Mouse (Mus musculus): Measurements from ENCODE around the gene Gm28269.

The Gm28269 gene

DNA sequence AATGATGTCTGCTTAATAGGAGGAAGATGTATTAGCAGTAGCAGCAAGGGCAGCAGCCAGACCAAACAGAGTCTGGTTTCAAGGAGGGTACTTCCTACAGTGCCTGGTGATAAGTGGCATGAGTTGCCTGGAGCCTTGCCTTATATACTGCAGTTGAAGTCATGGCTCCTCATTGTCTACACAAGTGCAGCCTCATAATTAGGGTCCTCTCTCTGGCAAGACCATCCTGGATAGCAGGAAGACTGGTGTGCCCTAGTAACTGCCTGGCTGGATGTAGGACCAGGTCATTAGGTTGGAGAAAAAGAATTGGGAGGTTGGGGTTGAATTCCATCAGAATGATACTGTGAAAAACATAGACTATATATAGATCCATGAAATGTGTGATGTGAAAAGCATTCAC is at the start of gene Gm28269:
Gene Gm28269, minus strand, starts transcription at position 101 of the 400 bp plus-strand sequence.
- no peak for DNase-seq

- no peak for DNase-seq
Observed at GRCm38 (mm10) chrX:21716885-21717284, 28.0 kb downstream of the Gm28269 start.

DNA sequence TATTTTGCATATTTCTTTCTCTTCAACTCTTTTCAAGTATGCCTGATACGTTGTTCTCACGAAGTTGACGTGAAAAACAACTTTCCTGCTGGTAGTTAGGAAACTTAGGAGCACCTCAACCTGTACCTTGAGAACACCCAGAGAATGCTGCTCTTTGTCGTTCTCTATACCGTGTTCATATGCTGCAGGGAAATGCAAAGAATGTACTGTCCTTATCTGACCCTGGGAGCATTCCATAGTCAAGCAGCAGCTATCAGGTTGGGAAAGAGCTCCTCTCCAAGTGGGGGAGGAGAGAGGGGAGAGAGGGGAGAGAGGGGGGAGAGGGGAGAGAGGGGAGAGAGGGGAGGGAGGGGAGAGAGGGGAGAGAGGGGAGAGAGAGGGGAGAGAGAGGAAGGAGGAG is 29.6 kb downstream of the Gm28269 start:
- DNase-seq = peak; percentile 3 to 22

GRCm38 (mm10) chrX:21714829-21715228 is 30.1 kb downstream of the Gm28269 start, which contains the start of gene Slc6a14:
Gene Slc6a14 (plus strand): TSS chrX:21714896.
- DNase-seq = peak; percentile 66 to 72

GRCm38 (mm10) chrX:21704470-21704869 is 40.4 kb downstream of the Gm28269 start:
- no peak for DNase-seq

GRCm38 (mm10) chrX:21701646-21702045 is 43.3 kb downstream of the Gm28269 start:
- no peak for DNase-seq

DNA sequence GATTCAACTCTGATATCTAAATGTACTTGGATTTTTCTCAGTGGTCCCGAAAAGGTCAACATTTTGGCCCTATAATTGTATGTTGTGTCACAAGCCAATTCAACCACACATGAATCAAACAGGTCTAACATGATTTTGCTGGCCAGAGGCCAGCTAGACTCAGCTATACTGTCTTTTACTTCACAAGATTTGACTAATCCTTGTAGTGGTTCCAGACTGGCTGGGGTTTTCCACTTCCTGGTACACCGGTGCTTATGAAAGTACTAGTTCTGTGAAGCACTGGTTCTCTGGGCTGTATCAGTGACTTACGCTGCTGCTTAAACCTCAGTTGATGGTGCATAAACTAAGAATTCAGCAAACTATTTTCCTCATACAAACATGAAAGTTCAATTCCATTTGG is 49.2 kb downstream of the Gm28269 start:
- DNase-seq = peak; percentile 6 to 22

DNA sequence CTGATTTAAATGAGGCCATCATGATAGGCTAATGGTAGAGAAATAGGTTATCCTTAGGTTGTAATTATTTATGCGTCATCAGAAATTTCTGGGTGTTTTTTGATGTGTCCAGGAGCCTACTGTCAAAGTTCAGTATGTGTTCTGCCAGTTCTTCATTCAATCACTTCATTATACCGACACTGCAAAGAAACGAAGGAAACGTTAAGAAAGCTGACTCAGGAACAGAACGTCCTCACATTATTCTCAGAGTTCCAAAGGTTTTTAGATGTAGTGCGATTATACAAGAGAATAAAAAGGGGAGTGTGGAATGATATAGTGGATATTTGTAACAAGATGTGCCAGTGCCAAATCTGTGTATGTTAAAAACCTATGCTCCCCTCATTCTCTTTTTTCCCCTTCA is 49.7 kb downstream of the Gm28269 start:
- no peak for DNase-seq

All from lung, adult 18-20 months (tissue).